Mouse (Mus musculus) thymus, adult 18-20 months (tissue): ENCODE measurements around the gene Ppp1r3g.
"Not testable (repeated sequence)": the region's sequence is repeated elsewhere in the genome, so short reads cannot be mapped to it uniquely, and the experiment has no call there.

ENCODE experiments used
- DNase-seq, 2 experiments: peaks; one replicate each; pipeline ENCODE4 v3.0.0; 2022; ENCODE audit warnings: mixed read lengths in 2 of 2

The Ppp1r3g gene

DNA sequence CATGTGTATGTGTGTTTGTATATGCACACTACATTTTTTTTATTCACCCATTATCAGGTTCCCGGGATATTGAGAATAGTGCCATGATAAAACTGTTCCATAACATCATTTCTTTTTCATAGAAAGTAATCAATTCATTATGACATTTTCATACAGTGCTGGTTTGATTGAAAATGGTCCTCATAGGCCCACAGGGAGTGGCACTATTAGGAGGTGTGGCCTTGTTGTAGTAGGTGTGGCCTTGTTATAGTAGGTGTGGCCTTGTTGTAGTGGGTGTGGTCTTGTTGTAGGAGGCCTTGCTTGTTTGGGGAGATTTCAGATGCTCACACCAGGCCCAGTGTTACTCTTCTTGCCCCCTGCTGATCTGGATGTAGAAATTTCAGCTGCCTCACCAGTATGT is at the start of gene Ppp1r3g:
Gene Ppp1r3g (plus strand): TSS at position 301 of the 400 bp plus-strand sequence.
- DNase-seq, result no peak

DNA sequence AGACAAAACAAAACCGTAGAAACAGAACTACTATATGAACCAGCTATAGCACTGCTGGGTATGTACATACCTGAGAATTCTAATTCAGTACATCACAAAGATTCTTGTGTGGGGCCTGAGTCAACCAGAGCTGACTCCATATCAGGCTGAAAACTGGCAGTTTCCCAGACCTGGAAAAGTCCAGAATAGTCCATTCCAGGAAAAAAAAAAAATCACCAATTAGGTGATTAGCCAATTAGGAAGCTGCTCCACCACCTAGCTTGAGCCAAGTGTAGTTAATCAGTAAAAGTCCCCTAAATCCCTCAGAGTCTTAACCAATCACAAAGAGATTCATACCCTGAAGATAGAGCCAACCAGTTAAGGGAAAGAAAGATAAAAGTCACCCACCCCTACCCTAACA is 47.2 kb upstream of the Ppp1r3g start:
- no peak for DNase-seq

DNA sequence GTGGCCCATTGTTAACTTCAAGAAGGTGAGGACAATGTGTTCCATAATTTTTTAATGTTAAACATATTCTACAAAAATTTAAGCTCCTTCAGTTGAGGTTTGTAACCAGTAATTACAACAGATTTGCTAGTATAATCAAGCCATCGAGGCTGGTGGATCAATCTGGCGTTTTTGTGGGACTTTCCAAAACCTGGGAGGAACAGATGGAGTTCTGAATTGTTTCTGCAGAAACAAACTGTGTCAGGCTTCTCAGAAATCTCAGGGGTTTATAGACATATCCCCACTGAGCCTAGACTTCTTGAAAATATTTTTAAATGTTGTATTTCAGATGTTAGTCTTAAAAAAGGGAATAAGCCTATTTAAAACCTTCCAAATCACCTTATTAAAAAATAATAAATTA is 20.6 kb upstream of the Ppp1r3g start:
- no peak for DNase-seq

DNA sequence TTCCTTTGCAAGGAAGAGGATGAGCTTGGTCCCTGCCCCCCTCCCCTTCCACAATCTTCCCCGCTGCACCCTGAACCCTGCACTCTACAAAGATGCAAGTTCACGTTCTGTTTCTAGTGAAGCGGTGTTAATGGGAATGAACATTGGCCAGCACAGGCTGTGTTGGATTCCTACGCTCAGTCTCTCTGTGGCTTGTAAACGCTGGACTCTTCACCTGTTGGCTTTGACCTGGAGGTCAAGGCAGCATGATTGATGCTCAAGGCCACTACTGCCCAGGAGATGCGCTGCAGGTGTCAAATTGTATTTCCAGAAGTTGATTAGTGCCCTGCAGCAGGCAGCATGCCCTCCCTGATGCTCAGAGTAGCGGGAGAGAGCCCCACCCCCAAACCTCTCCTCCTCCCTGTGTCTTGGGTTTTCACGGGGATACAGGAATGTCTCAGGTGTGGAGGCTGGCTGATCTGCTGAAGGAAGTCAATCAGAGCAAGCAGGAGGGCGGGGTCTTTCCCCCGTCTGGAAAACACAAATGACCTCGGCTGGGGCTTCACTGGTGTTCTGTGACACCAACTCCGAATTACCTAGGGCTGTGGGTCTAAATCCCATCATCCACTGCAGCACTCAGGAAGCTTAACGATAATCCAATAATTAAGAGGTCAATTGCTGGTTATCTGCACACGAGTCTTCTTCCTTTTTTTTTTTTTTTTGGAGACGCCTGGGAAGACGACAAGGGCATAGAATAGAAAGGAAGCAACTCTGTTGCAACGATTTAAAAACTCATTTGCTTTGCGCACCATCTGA is 18.6 kb upstream of the Ppp1r3g start:
- no peak for DNase-seq

DNA sequence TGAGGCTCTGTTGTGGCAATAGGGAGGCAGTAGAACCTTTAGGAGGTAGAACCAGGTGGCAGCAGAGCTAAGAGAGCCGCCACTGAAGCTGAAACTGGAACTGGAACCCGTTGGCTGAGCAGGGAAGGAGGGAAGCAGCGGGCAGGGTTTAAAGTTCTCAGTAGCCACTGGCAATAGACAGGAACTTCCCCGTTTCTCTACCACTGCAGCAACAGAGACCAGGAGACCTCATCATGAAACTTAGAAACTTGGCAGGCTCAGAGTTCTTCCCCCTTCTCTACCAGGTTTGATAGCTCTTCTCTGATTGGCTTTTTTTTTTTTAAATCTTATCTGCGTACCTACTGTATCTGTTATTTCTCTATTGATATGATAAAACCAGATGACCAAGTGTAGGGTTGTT is 17.7 kb upstream of the Ppp1r3g start:
- no peak for DNase-seq

DNA sequence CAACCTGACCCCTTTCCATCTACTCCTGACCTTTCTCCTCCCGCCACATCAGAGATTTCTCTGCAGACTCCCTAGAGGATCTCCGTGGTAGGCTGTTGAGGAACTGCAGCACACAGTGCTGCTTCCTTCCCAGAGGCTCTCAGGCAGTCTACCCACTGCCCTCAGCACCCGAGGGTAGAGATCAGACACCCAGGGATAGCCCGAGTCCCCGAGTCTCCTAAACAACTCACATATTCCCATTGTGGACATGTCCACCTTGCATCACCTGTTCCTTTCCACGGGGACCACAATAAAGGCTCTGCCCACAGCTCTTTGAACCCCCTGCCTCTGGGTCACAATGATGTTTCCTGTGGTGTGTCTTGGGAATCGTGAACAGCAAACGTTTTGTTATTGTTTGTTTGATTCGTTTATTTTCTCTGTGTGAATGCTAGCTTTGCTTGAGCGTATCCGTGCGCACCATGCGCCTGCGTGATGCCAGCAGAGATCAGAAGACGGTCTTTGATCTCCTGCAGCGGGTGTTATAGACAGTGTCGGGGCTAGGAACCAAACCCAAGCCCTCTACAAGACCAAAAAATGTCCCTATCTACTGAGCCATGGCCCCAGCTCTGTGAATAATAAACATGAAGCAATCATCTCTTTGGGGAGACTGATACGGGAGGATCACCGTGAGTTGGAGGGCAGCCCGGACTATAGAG is 11.8 kb upstream of the Ppp1r3g start:
- no peak for DNase-seq

DNA sequence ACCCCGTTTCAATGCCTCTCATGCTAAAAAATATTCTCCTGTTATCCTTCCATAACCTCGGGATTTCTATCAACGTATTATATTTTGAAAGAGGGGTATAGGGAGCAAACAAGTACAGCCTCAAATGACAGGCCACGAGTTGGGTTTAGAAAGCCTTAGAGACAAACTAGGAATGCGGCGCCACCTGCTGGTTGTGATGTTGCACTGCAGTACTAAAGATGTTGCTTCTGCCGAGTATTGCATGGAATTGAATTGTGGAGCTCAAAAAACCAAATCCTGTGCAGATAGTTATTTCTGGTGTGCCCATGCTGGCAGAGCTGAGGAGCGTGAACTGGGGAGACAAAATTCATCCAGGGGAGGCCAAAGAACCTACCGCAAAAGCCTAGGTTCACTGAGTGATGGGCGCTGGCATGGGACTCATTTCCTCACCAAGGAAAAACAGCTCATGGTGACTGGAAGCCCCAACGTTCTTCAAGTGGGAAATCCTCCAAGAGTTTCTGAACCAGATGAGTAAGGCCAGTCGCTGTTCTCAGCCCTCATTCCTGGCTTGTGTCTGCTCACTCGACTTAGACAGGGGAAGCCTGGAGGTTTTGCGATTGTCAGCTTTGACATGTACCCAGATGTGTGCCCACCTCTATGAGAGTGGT is 11.2 kb upstream of the Ppp1r3g start:
- peak in 1 of 2 experiments; percentile 12 for DNase-seq

DNA sequence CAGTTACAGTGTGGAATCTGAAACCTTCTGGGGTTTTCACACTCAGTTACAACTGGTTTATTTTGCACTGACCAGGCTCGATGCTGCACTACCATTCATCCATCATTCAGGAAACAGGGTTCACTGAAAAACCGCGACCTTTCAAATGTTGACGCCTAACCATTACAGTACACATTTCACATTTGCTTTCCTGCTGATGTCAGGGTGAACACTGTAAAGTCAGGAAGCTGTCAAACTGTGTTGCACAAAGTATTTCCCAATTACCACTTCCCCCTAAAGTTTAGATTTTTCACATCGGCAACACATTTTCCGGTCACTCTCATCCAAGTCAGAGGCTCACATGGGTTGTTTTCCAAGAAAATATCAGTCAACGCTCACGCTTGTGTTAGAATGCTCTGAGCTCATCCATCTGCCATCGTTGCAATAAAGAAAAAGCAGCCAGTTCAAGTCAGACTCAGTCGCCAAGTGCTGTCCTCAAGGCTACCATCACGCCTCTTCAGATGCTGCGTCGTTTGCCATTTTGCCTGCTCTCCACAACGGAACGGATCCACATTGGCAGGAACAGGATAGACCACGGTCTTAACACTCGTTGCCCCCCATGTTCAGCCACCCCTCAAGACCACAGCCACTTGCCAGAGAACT is 8.7 kb upstream of the Ppp1r3g start:
- no peak for DNase-seq

DNA sequence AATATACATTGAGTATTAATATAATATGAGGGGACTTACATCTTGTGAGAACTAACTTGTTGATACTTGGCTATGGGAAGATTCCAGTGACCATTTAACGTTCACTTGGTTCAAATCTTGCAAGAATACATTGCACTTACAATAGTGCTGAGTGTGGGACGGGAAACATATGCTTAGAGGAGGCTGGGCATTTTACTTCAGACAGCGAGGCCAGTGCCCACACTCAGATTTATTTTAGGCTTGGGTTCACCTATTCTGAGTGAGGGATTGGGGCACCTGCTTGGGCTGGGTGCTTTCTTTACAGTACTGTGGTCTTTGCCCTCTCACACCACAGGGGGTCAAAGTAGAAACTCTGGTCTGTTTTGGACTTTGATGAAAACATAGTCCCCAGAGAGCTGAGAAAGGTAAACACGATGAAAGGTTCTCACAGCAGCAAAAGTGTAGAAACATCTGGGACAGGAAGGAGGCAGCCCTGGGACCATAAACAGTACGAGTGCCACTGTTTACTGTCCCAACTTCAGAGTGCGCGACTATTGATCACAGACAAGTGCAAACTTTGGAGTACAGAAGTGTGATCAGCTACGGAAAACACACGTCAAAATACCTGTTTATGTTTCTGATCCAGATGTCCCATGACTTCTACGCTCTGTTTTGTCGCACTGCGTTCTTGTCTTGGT is 890 bp downstream of the Ppp1r3g start:
- DNase-seq, result no peak

DNA sequence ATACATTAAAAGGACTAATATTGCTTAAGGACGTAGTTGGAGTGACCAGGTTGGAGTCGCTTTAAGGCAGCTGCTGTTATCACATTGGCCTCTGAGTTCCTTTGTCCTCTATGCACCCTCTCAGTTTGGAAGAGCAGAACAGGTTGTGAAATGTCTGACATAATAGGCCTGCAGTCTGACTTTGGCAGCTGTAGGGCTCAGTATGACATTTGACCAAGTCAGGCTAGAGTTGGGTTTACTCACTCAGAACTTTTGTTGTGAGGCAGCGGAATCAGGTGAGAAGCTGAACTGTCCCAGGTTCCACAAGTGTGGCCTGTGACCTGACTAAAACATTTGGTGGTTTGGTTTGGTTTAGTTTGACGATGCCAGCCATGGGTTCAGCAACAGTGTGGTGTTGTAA is 4.9 kb downstream of the Ppp1r3g start:
- no peak for DNase-seq

DNA sequence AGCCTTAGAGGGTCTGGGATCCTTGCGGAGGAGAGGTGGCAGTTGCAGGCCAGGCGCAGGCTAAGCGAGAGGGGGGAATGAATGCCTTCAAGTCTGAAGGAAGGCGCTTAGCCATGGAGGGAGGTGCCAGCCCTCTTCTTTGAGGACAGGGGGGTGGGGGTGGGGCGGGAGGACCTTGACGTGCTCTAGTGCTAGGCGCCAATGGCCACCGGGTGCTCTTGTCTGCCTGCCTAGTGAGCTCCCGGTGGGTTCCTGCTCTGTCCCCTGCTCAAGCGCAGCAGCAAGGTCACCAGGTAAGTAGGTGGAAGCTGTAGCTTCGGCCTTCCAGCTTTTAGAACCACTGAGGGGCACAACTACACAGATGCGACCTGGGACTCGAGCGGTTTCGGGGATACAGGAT is 9.1 kb downstream of the Ppp1r3g start:
- no peak for DNase-seq

DNA sequence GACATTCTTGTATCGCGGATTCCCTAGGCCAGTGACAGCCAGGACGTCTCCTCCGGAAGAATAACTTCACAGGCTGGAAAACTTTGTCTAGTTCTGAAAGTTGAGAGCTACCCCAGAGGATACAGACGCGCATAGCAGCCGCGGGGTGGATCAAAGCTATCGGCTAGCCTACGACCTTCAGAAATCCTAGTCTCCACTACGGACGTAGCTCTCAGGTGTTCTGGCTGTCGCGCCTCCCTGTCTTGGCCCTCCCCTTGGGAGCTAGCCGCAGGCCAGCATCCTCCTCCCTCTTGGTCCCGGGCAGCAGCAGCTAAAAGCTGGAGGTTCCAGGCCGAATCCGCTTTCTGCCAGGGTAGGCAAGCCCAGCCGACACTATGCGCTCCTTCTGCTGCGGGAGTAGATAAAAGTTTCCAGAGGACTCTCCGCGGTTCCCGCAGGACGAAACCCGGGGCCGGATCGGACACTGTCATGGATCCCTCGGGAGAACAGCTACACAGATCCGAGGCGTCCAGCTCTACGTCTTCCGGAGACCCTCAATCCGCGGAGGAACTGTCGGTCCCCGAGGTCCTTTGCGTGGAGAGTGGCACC is 9.6 kb downstream of the Ppp1r3g start:
- DNase-seq, result no peak

DNA sequence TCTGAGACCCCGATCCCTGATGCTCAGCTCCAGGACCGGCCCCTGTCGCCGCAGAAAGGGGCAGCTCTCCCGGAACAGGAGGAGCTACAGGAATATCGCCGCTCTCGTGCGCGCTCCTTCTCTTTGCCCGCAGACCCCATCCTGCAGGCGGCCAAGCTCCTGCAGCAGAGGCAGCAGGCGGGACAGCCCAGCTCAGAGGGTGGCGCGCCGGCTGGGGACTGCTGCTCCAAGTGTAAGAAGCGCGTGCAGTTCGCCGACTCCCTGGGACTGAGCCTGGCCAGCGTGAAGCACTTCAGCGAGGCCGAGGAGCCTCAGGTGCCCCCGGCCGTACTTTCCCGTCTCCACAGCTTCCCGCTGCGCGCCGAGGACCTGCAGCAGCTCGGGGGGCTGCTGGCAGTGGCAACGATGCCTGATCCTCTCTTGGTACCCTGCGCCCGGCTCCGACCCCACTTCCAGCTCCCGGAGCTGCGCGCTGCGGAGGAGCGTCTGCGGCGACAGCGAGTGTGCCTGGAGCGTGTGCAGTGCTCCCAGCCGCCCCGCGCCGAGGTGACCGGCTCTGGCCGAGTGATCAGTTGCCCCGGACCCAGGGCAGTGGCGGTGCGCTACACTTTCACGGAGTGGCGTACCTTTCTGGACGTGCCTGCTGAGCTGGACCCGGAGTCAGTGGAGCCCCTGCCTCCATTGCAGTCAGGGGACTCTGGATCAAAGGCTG is 10.2 kb downstream of the Ppp1r3g start:
- DNase-seq, result no peak

DNA sequence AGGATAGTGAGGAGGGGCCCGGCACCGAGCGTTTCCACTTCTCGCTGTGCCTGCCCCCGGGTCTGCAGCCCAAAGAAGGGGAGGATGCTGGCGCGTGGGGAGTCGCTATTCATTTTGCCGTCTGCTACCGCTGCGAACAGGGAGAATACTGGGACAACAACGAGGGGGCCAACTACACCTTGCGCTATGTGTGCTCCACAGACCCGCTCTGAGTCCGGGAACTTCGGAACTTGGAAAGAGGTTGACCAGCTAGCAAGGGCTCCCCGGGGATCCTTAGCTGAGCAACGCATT is 10.7 kb downstream of the Ppp1r3g start:
- no peak for DNase-seq

DNA sequence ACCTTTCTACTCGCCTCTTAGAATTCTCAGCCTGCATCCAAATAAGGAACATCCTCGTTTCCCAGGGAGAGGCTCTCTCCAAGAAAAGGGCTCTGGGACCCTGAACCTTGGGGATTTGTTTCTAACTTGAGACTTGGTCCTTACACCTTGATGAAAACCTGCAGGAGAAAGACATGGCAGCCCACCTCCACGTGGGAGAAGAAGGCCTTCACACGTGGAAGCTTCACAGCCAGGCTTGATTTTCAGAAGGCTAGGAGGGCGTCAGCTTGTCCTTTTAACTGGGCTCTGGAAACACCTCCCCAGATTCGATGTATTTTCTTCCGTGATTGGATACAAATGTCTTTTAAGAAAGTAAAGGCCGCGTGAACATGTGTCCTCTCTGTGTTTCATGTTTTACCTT is 11.2 kb downstream of the Ppp1r3g start:
- DNase-seq, result no peak

DNA sequence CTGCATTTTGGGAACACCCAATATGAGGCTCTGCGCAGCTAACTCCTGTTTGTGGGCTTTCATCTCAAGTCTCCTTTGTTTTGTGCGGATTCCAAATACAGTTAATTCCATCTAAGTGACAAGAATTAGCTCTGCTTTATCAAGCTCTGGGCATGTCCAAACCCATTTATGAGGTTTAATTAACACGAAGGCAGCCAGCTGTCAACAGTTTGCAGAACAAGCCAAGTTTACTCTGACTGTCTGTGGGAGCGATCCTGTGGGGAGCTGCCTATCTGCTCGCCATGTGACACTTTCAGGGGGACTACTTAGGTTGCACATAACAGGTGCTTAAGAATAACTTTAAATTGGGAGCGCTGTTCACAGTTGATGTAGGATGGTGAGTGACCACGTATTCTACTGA is 18.3 kb downstream of the Ppp1r3g start:
- DNase-seq, result no peak

DNA sequence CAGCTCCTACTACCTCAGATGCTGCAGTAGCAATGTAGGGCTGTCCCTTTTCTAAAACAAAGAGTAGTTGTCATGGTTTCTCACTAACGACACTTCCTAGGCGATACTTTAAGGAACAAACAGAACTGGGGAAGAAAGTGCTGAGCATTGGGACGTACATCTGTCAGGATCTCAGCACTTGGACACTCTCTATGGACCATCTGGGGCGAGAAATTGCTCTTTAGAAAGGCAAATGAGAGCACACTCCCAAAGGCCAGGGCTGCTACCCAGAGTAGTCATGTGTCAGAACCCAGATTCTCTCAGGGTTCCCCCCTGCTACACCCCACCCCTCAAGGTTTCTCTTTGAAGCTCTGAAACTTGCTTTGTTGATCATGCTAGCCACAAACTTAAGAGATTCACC is 21.8 kb downstream of the Ppp1r3g start:
- no peak for DNase-seq

DNA sequence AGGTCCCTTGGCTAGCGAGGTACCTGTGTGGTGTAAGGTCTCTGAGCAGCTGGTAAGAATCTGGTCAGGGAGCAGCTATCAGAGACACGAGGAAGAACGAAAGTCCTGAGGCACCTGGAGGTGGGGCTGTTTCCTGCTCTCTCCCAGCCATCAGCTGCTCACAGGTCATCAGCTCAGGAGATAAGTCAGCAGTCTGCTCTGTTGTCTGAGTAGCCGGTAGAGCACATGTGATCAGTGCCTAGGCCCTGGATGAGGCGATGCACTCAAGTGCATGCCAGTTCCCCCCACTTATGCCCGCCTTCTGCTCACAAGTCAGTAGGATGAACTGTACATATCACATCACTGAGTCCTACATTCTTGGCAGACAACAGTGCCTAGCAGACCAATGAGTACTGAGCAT is 24.3 kb downstream of the Ppp1r3g start:
- DNase-seq, result no peak

DNA sequence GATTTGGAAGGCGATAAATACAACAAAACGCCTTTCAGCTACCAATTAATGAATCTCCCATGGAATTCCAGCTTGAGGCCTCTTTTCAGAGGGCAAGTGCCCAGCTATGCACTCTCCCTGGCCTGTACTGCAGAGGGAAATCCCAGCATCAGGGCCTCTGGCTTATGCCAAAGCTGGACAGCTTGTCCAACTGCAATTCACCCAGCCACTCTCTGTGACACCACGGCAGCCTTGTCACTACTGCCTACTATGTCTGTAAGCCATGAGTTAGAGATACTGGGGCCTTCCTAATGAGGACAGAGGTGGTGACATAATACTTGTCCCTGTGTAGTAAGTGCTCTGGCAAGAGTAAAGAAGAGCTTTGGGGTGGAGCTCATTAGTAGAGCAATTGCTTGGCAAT is 30.7 kb downstream of the Ppp1r3g start:
- no peak for DNase-seq

DNA sequence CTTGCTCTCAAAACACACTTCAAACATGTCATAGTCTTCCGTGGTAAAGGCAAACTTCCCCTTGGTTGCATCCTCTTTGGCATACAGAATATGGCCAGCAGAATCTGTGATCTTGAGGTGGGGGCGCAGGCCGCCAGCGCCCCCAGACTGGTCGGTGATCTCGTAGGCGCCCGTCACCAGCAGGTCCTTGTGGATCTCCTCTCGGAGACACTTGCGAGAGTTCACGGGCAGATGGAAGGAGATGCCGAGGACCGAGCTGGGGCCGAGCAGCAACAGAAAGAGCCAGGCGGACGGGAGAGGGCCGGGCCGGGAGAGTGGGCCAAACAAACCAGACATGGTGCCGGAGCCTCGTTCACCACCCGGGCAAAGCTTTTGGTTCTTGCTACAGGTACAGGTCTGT is 32.5 kb downstream of the Ppp1r3g start:
- not testable (repeated sequence) for DNase-seq

DNA sequence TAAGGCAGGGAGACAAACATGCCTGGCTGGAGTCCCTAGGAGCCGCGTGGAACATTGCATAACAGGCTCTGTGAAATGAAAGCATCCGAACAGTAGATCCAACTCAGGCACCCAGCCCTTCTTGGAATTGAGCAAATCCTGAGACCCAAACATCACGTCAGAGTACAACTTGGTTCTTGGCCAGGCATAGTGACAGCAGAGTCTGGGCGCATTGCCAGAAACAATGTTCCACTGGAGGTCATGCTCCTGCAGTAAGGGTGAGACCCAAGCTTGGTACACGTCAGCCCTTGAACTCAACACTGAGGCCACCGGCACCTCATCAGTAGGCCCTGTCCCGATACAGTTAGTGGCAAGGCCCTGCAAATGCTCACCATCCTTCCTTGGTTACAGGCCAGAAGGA is 35.4 kb downstream of the Ppp1r3g start:
- no peak for DNase-seq

DNA sequence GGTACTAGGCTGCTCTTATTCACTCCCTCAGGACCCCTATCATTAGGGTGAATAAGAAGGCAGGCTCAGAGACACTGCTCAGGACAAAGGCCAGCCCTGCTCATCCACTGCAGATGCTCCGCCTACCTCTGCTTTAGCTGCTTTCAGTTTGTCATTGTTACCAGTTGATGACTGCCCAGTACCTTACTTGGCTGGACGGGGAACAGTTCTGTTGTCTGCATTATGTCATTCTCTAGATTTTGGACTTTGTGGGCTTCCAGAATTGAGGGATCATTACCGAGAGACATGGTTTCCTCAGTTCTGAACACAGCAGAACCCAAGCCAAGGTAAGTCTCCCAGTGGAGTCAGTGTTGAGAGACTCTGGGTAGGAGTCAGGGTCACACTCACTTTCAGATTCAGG is 36.6 kb downstream of the Ppp1r3g start:
- no peak for DNase-seq
